Mouse (Mus musculus) hindbrain, embryonic 14.5 days (tissue): Measurements from ENCODE around the gene St6galnac3. TPM values are rescaled to one million over a fixed set of nuclear protein-coding genes. Genes with fewer than 3 reads are reported as not detected.

ENCODE experiments used
- ATAC-seq: fragments of 200-750 bp; cut with Nextera tagmentation; 2 replicates; pipeline ENCODE4 v1.8.0; 2017; ENCODE audit warnings: moderate number of reproducible peaks, mild to moderate bottlenecking, moderate TSS enrichment, moderate library complexity; ENCODE audit not compliant: low FRiP score
- DNase-seq: peaks from one replicate; pipeline ENCODE4 v3.0.0-alpha.2; 2015; ENCODE audit warnings: low spot score
- H3K27ac ChIP-seq: fragments of 300-500 bp; sonication (generic); 2 replicates; pipeline ENCODE4 v1.5.1; 2014; ENCODE audit warnings: mild to moderate bottlenecking, moderate library complexity
- H3K27me3 ChIP-seq: fragments of 300-500 bp; sonication (generic); 2 replicates; pipeline ENCODE4 v1.6.1; 2014; ENCODE audit warnings: mild to moderate bottlenecking, low read length, mixed read lengths; ENCODE audit not compliant: control insufficient read depth, insufficient read depth
- H3K36me3 ChIP-seq: fragments of 300-500 bp; sonication (generic); replicated peaks from 2 replicates; pipeline ENCODE4 v1.6.1; 2014; ENCODE audit not compliant: control insufficient read depth, insufficient read depth
- H3K4me1 ChIP-seq: fragments of 300-500 bp; sonication (generic); replicated peaks from 2 replicates; pipeline ENCODE4 v1.6.1; 2014; ENCODE audit warnings: antibody characterized with exemption, low read length, mixed read lengths; ENCODE audit not compliant: control insufficient read depth, insufficient read depth
- H3K4me2 ChIP-seq: fragments of 300-500 bp; sonication (generic); replicated peaks from 2 replicates; pipeline ENCODE4 v1.6.1; 2014; ENCODE audit warnings: mild to moderate bottlenecking, moderate library complexity
- H3K4me3 ChIP-seq: fragments of 300-500 bp; sonication (generic); replicated peaks from 2 replicates; pipeline ENCODE4 v1.5.1; 2014; ENCODE audit warnings: mild to moderate bottlenecking, low read length
- H3K9ac ChIP-seq: fragments of 300-500 bp; sonication (generic); 2 replicates; pipeline ENCODE4 v1.6.1; 2014
- H3K9me3 ChIP-seq: fragments of 300-500 bp; sonication (generic); 2 replicates; pipeline ENCODE4 v1.6.1; 2016; ENCODE audit warnings: low read length; ENCODE audit not compliant: control insufficient read depth
- WGBS: fragments of 180-500 bp; shearing (Covaris S2); extraction: QIAGEN DNeasy Blood & Tissue Kit; methylation state at CpG from one replicate; pipeline ENCODE4 v1.1.7; 2014; 5-methylcytosine and 5-hydroxymethylcytosine counted together
- polyA plus RNA-seq: library from polyadenylated mRNA; unstranded; fragments of >200 nt; fragmentation: Nextera tagmentation; extraction: Ambion mirVana; gene quantifications from 2 replicates; pipeline ENCODE4 v1.2.1, GENCODE M21; 2014

Gene St6galnac3
- polyA plus RNA-seq, 1 experiment from 2014 or later: 28.3 TPM

GRCm38 (mm10) chr3:153556621-153557020 is 168.4 kb downstream of the St6galnac3 start:
- Histone ChIP-seq H3K27ac (no peak overlapping the region), H3K4me1 (no peaks in the 10 kb centered on the region), H3K27me3 (no peaks in the 10 kb centered on the region), H3K4me2 (no peak overlapping the region), H3K36me3 (no peaks in the 10 kb centered on the region), H3K9me3 (no peaks in the 10 kb centered on the region), H3K4me3 (no peak overlapping the region), H3K9ac (no peak overlapping the region)
- DNase-seq (no peak), ATAC-seq (no peak)
- 67% methylated on average over 11 of the region's 11 CpGs for WGBS

- H3K9me3 ChIP-seq: no peaks in the 10 kb centered on the region
Measured at GRCm38 (mm10) chr3:153553712-153554111, 171.3 kb downstream of the St6galnac3 start.

GRCm38 (mm10) chr3:153553226-153553625 is 171.7 kb downstream of the St6galnac3 start:
- ATAC-seq: peak; percentile 21; the same call in 1 of the 2 replicates
- H3K9ac ChIP-seq: no peak overlapping the region
- WGBS: 97% methylated on average over 7 of the region's 7 CpGs

More at GRCm38 (mm10) chr3:153553712-153554111, 171.3 kb downstream of the St6galnac3 start:
- DNase-seq (no peak), ATAC-seq (no peak)
- no peaks in the 10 kb centered on the region for H3K4me1 ChIP-seq
- H3K9ac ChIP-seq: no peak overlapping the region
- H3K27me3 ChIP-seq: no peaks in the 10 kb centered on the region
- H3K4me2 ChIP-seq: no peak overlapping the region
- no peak overlapping the region for H3K27ac ChIP-seq
- H3K36me3 ChIP-seq: no peaks in the 10 kb centered on the region
- WGBS: 98% methylated on average over 3 of the region's 3 CpGs
- no peak overlapping the region for H3K4me3 ChIP-seq

GRCm38 (mm10) chr3:153546936-153547683 is 177.9 kb downstream of the St6galnac3 start:
- H3K27me3 ChIP-seq: no peaks in the 10 kb centered on the region
- WGBS: 84% methylated on average over 7 of the region's 7 CpGs
- H3K4me3 ChIP-seq: no peak overlapping the region
- H3K9me3 ChIP-seq: no peaks in the 10 kb centered on the region
- no peak overlapping the region for H3K9ac ChIP-seq
- no peak for DNase-seq
- no peak overlapping the region for H3K4me2 ChIP-seq
- ATAC-seq: no peak
- H3K27ac ChIP-seq: no peak overlapping the region
- H3K4me1 ChIP-seq: no peaks in the 10 kb centered on the region
- H3K36me3 ChIP-seq: no peaks in the 10 kb centered on the region

More at GRCm38 (mm10) chr3:153553226-153553625, 171.7 kb downstream of the St6galnac3 start:
- no peaks in the 10 kb centered on the region for H3K4me1 ChIP-seq
- H3K9me3 ChIP-seq: no peaks in the 10 kb centered on the region
- H3K4me3 ChIP-seq: no peak overlapping the region
- no peak for DNase-seq
- no peaks in the 10 kb centered on the region for H3K27me3 ChIP-seq
- no peak overlapping the region for H3K27ac ChIP-seq
- no peaks in the 10 kb centered on the region for H3K36me3 ChIP-seq
- H3K4me2 ChIP-seq: no peak overlapping the region

GRCm38 (mm10) chr3:153539851-153540250 is 185.1 kb downstream of the St6galnac3 start:
- Histone ChIP-seq H3K36me3 (no peaks in the 10 kb centered on the region), H3K27me3 (no peaks in the 10 kb centered on the region), H3K4me3 (no peak overlapping the region), H3K9ac (no peak overlapping the region), H3K4me2 (no peak overlapping the region), H3K9me3 (no peaks in the 10 kb centered on the region), H3K27ac (no peak overlapping the region), H3K4me1 (no peaks in the 10 kb centered on the region)
- 97% methylated on average over 14 of the region's 14 CpGs for WGBS
- ATAC-seq: no peak
- no peak for DNase-seq

GRCm38 (mm10) chr3:153538396-153538795 is 186.6 kb downstream of the St6galnac3 start:
- H3K4me2 ChIP-seq: no peak overlapping the region
- no peak for DNase-seq
- no peaks in the 10 kb centered on the region for H3K4me1 ChIP-seq
- H3K27ac ChIP-seq: no peak overlapping the region
- H3K4me3 ChIP-seq: no peak overlapping the region
- no peak overlapping the region for H3K9ac ChIP-seq
- no peaks in the 10 kb centered on the region for H3K9me3 ChIP-seq
- no peak for ATAC-seq
- 55% methylated on average over 2 of the region's 2 CpGs for WGBS
- H3K27me3 ChIP-seq: no peaks in the 10 kb centered on the region
- no peaks in the 10 kb centered on the region for H3K36me3 ChIP-seq

- no peaks in the 10 kb centered on the region for H3K9me3 ChIP-seq
- no peaks in the 10 kb centered on the region for H3K4me1 ChIP-seq
- no peaks in the 10 kb centered on the region for H3K27me3 ChIP-seq
- DNase-seq: no peak
- H3K27ac ChIP-seq: no peak overlapping the region
- H3K9ac ChIP-seq: no peak overlapping the region
- H3K36me3 ChIP-seq: no peaks in the 10 kb centered on the region
- no peak for ATAC-seq
- no peak overlapping the region for H3K4me3 ChIP-seq
- 87% methylated on average over 3 of the region's 3 CpGs for WGBS
- H3K4me2 ChIP-seq: no peak overlapping the region
Measured at GRCm38 (mm10) chr3:153537435-153537834, 187.5 kb downstream of the St6galnac3 start.

- Histone ChIP-seq H3K36me3 (no peaks in the 10 kb centered on the region), H3K27ac (no peak overlapping the region), H3K9ac (no peak overlapping the region), H3K4me1 (no peaks in the 10 kb centered on the region), H3K4me3 (no peak overlapping the region), H3K27me3 (no peaks in the 10 kb centered on the region), H3K4me2 (no peak overlapping the region), H3K9me3 (no peaks in the 10 kb centered on the region)
- ATAC-seq: no peak
- DNase-seq: no peak
- WGBS: 81% methylated on average over 4 of the region's 4 CpGs
Measured at GRCm38 (mm10) chr3:153536260-153536659, 188.7 kb downstream of the St6galnac3 start.

GRCm38 (mm10) chr3:153529174-153529573 is 195.8 kb downstream of the St6galnac3 start:
- no peak overlapping the region for H3K27ac ChIP-seq
- H3K27me3 ChIP-seq: no peaks in the 10 kb centered on the region
- H3K4me3 ChIP-seq: no peak overlapping the region
- no peaks in the 10 kb centered on the region for H3K36me3 ChIP-seq
- ATAC-seq (no peak), DNase-seq (no peak)
- no peaks in the 10 kb centered on the region for H3K9me3 ChIP-seq
- H3K4me1 ChIP-seq: 0 out of 2 replicates have a peak, but pooled peaks cover 6% of the 10 kb centered on the region
- WGBS: 85% methylated on average over 6 of the region's 6 CpGs
- H3K4me2 ChIP-seq: no peak overlapping the region
- H3K9ac ChIP-seq: no peak overlapping the region
